Mouse (Mus musculus): ENCODE data around the gene Xkr7. TPM values are rescaled to one million over a fixed set of nuclear protein-coding genes. Genes with fewer than 3 reads are reported as not detected.

Xkr7 gene
- total RNA-seq, 2 experiments from 2014 or later, result 0.41 to 0.42 TPM

- DNase-seq, result peak; percentile 33
These were observed 40.0 kb downstream of the Xkr7 start for GRCm38 (mm10) chr2:153071491-153072184.

GRCm38 (mm10) chr2:153074651-153075050 is 43.0 kb downstream of the Xkr7 start:
- no peak for DNase-seq

GRCm38 (mm10) chr2:153075961-153076360 is 44.3 kb downstream of the Xkr7 start:
- no peak for DNase-seq

- DNase-seq, result peak; percentile 76
These were observed 49.3 kb downstream of the Xkr7 start for GRCm38 (mm10) chr2:153080841-153081523.

- no peak for DNase-seq
These were observed 50.2 kb downstream of the Xkr7 start for GRCm38 (mm10) chr2:153081866-153082265.

GRCm38 (mm10) chr2:153083275-153083674 is 51.6 kb downstream of the Xkr7 start:
- DNase-seq, result no peak

- no peak for DNase-seq
These were observed 52.2 kb downstream of the Xkr7 start for GRCm38 (mm10) chr2:153083824-153084223.

GRCm38 (mm10) chr2:153084261-153084976 is 52.8 kb downstream of the Xkr7 start:
- DNase-seq, result no peak

- DNase-seq, result no peak
These were observed 53.9 kb downstream of the Xkr7 start for GRCm38 (mm10) chr2:153085556-153085955.

- DNase-seq, result no peak
These were observed 54.5 kb downstream of the Xkr7 start for GRCm38 (mm10) chr2:153086166-153086565.

GRCm38 (mm10) chr2:153087091-153087490 is 55.4 kb downstream of the Xkr7 start:
- no peak for DNase-seq

GRCm38 (mm10) chr2:153089316-153089715 is 57.7 kb downstream of the Xkr7 start:
- DNase-seq, result no peak

- DNase-seq, result no peak
These were observed 59.0 kb downstream of the Xkr7 start for GRCm38 (mm10) chr2:153090551-153091165.

Other genes starting within 250 kb of the Xkr7 start
- gene Bcl2l1, start 200.1 kb upstream of the Xkr7 start, total RNA-seq (2021), result 10 to 100 TPM; 19.6 to 21.4 TPM
- 10 to 100 TPM; 10.4 to 12.8 TPM for gene Tpx2, start 183.9 kb upstream of the Xkr7 start, total RNA-seq (2021)
- gene Mylk2, start 120.5 kb upstream of the Xkr7 start, total RNA-seq (2021), result 100 to 1,000 TPM; 111 to 112 TPM
- gene Foxs1, start 98.6 kb upstream of the Xkr7 start, total RNA-seq (2021), result 1 to 10 TPM; 4.6 to 6.5 TPM
- gene Dusp15, start 80.2 kb upstream of the Xkr7 start, total RNA-seq (2021), result 1 to 10 TPM; 2.5 to 3.1 TPM
- gene Ttll9, start 69.4 kb upstream of the Xkr7 start, total RNA-seq (2021), result not detected
- 10 to 100 TPM; 58.6 to 61.5 TPM for gene Pdrg1, start 16.4 kb upstream of the Xkr7 start, total RNA-seq (2021)
- gene Ccm2l, start 34.1 kb downstream of the Xkr7 start, total RNA-seq (2021), result 10 to 100 TPM in 1 of 2 experiments, 1 to 10 TPM in 1; 7.6 to 12.6 TPM
- gene Hck, start 76.6 kb downstream of the Xkr7 start, total RNA-seq (2021), result 1 to 10 TPM in 1 of 2 experiments, under 1 TPM in 1; 0.85 to 2.3 TPM
- gene Tm9sf4, start 129.5 kb downstream of the Xkr7 start, total RNA-seq (2021), result 10 to 100 TPM; 49.4 to 67.7 TPM
- 1 to 10 TPM; 2.5 to 2.7 TPM for gene Tspyl3, start 193.6 kb downstream of the Xkr7 start, total RNA-seq (2021)
- 10 to 100 TPM in 1 of 2 experiments, 1 to 10 TPM in 1; 8.3 to 11.9 TPM for gene Plagl2, start 209.6 kb downstream of the Xkr7 start, total RNA-seq (2021)
- 10 to 100 TPM; 24.1 to 29.2 TPM for gene Pofut1, start 209.7 kb downstream of the Xkr7 start, total RNA-seq (2021)

All from gastrocnemius, postnatal 10 days (tissue).